Mouse (Mus musculus) heart, adult 11 months (tissue): ENCODE data around the gene 1700067K01Rik.
"Not testable (repeated sequence)": the region's sequence is repeated elsewhere in the genome, so short reads cannot be mapped to it uniquely, and the experiment has no call there.

ENCODE experiments used
- DNase-seq: peaks from one replicate; pipeline ENCODE4 v3.0.0; 2022

Gene 1700067K01Rik

DNA sequence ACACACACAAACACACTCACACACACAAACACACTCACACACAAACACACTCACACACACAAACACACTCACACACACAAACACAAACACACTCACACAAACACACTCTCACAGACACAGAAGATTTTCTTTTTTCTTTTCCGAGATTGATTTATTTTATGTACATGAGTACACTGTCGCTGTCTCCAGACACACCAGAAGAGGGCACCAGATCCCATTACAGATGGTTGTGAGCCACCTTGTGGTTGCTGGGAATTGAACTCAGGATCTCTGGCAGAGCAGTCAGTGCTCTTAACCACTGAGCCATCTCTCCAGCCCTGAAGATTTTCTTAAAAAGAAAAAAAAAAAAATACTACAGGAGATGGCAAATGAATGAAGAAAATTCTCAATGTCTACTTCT lies 18.1 kb upstream of the 1700067K01Rik start:
- DNase-seq: not testable (repeated sequence)

DNA sequence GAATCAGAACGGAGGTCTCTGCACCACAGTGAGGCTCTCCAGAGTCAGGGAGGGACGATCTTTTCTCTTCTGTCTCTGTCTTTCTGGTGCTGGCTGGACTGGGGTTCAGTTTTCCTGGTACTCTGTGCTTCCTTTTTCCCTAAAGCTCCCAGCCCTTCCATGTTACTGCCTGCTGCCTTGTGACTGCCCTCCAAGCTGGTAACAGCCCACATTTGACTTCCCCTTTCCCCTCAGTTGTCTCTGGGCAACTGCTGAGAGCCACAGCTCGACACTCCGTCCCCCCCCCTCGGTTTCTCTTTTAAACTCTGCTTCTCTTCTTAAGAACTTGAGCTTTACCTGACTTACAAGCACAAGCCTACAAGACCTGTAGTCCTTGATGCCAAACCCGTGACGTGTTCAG lies 12.1 kb upstream of the 1700067K01Rik start:
- DNase-seq: peak; percentile 92

DNA sequence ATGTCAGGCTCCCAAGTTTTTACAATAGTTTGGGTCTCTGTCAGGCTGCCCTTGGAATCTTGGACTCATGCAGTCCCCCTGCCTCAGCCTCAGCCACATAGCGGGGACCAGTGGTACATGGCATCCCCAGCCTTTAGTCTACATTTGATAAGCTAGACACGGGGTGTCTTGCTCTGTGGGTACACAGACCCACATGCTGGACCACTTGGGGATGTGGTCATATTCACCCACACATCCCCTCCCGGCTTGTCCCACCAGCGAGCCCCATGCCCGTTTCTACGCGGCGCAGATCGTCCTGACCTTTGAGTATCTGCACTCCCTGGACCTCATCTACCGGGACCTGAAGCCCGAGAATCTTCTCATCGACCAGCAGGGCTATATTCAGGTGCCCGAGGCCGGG lies 11.1 kb upstream of the 1700067K01Rik start:
- DNase-seq: peak; percentile 91

DNA sequence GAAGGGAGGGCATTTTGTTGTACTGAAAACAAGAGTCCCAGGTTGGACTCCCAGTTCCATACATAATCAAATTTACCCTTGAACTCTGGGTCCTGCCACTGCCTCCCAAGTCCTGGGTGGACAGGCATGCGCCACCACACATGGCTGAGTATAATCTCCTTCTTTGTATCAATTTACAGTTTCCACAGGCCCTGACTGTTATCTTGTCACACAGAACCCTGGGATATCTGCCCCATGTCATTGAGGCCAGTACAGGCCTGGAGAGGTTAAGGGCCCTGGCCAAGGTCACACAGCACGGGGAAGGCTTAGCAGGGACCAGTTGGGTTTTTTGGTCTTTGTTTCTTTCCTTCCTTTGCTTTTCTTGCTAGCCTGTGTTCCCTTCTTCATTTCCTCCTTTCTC lies 8.8 kb upstream of the 1700067K01Rik start:
- no peak for DNase-seq

DNA sequence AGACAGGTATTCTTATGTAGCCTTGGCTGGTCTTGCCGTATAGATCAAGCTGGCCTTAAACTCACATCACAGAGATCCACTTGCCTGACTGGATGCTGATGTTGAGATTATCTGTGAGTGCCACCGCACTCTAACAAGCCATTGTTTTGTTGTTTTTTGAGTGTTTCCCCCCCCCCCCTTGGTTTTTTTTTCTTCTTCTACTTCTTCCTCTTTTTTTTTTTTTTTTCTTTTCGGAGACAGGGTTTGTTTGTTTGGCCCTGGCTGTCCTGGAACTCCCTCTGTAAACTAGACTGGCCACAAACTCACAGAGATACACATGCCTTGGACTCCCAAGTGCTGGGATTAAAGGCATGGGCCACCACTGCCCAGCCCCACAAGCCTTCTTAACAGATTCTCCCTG lies 7.3 kb upstream of the 1700067K01Rik start:
- DNase-seq: no peak

DNA sequence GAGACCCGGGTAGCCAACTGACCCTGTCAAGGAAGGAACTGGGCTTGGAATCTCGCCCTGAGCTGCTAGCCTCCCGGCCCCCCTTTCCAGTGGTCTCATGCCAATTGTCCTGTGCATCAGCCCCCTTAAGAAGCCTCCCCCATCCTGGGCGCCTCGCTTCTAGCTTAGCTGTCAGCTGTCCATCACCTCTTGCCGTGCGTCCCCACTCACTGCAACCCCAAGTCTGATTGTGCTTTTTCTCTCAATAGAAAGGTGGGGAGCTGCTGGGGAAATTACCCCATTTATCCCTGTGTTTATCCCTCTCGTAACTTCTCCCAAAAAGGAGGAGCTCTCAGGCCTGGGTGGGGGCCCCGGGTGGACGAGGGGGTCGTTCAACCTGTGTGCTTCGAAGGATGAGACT lies 5.3 kb upstream of the 1700067K01Rik start:
- peak; percentile 96 for DNase-seq

DNA sequence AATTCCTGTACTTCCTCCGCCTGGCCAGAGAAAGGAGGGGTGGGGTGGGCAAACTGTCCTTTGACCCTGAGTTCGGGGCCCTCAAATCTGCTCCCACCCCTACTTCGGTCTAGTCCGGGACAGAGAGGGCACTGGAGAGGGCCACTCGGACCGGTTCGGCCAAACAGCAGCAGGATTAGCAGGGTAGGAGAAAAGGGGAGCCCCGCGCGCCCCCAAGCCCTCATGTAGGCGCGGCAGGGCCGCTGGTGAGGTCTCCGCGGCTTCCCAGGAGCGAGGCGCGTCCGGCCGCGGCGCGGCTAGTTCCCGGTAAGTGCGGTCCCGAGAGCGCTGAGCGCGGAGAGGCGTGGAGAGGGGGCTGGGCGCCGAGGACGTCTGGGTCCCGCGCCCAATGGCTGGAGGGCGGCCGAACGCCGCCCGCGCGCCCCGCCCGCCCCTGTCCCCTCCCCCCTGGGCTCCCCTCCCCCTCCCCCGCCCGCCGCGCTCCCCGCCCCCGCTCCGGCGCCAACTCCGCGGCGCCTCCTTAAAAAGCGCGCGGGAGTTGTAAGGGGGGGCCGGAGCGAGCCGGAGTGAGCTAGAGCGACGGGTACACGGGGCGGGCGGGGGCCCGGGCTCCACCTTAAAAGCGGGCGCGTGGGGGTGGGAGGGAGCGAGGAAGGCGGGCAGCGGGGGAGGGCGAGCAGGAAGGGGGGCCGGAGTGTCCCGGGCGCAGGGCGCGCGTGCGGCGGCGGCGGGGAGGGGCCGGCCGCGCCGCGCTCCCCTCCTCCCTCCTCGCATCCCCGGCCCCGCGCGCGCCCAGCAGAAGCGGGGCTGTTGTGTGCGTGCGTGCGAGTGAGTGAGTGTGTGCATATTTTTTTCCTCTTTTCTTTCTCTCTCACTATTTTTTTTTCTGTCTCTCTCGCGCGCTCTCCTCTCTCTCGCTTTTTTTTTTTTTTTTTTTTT lies 4.5 kb upstream of the 1700067K01Rik start:
- DNase-seq: peak; percentile 99

DNA sequence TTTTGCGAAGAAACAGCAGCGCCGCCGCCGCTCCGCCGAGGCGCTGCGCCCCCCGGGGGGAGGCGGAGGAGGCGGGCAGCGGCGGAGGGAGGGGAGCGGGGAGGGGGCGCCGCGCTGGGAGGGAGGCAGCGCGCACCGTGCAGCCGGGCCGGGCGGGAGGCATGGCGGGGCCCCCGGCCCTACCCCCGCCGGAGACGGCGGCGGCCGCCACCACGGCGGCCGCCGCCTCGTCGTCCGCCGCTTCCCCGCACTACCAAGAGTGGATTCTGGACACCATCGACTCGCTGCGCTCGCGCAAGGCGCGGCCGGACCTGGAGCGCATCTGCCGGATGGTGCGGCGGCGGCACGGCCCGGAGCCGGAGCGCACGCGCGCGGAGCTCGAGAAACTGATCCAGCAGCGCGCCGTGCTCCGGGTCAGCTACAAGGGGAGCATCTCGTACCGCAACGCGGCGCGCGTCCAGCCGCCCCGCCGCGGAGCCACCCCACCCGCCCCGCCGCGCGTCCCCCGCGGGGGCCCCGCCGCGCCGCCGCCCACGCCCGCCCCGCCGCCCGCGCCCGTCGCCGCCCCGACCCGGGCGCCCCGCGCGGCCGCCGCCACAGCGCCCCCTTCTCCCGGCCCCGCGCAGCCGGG lies 3.7 kb upstream of the 1700067K01Rik start, which contains the start of gene Samd1:
Gene Samd1 (plus strand): TSS at position 162 of the 631 bp plus-strand sequence.
- peak; percentile 96 for DNase-seq

DNA sequence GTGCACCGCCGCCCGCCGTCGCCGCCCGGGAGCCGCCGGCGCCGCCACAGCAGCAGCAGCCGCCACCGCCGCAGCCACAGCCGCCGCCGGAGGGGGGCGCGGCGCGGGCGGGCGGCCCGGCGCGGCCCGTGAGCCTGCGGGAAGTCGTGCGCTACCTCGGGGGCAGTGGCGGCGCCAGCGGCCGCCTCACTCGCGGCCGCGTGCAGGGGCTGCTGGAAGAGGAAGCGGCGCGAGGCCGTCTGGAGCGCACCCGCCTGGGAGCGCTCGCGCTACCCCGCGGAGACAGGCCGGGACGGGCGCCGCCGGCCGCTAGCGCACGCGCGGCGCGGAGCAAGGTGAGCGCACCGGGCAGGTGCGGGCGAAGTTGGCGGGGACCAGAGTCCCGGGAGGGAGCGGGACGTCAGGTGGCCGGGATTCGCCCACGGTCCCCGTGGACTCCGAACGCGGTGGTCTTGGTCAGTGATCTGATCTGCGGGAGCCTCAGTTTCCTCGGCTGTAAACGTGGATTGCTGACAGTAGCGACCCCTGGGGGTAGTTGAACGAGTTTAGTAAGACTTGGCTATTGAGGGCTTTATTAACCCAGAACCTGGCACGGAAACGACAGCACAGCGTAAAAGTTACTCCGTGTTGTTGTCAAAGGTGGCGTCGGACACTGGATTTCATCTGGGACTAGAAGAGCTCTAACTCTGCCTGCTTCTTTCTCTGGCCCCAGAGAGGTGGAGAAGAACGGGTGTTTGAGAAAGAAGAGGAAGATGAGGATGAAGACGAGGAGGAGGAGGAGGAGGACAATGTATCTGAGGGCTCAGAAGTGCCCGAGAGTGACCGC lies 2.9 kb upstream of the 1700067K01Rik start:
- DNase-seq: peak; percentile 97

DNA sequence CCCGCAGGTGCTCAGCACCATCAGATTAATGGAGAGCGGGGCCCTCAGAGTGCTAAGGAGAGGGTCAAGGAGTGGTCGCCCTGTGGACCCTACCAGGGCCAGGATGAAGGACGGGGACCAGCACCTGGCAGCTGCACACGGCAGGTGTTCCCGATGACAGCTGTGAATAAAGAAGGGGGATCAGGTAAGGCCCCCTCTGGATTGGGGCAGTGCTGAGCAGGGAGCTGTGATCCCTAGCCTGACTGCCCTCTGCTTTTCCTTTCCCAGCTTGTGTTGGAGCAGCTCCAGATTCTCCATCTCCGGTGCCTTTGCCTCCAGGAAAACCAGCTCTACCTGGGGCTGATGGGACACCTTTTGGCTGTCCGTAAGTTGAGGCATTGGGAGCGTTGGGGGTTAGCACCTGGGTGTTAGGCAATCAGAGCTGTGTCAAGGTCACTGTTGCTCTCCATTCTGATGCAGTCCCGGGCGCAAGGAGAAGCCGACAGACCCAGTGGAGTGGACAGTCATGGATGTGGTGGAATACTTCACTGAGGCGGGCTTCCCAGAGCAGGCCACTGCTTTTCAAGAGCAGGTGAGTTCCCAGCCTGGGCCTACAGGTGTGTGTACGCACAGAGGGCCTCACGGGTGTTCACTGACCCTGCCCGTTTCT lies 2.1 kb upstream of the 1700067K01Rik start:
- peak; percentile 96 for DNase-seq

DNA sequence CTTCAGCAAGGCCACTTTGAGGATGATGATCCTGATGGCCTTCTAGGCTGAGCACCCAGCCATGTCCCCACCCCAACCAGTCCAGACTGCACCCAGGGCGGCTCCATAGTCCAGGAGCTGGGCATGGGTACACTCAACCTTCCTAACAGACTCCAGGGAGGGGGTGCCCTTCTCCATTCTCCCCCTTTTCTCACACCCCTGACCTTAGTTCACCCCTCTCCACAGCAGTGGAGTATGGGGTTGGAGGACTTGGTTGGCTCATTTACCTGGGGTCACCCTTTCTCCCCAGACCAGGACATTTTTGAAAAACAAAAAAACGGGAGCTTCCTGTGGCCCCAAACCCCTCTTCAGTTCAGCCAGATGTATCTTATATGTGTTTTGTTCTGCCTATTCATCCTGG lies 1.5 kb upstream of the 1700067K01Rik start:
- DNase-seq: peak; percentile 92

DNA sequence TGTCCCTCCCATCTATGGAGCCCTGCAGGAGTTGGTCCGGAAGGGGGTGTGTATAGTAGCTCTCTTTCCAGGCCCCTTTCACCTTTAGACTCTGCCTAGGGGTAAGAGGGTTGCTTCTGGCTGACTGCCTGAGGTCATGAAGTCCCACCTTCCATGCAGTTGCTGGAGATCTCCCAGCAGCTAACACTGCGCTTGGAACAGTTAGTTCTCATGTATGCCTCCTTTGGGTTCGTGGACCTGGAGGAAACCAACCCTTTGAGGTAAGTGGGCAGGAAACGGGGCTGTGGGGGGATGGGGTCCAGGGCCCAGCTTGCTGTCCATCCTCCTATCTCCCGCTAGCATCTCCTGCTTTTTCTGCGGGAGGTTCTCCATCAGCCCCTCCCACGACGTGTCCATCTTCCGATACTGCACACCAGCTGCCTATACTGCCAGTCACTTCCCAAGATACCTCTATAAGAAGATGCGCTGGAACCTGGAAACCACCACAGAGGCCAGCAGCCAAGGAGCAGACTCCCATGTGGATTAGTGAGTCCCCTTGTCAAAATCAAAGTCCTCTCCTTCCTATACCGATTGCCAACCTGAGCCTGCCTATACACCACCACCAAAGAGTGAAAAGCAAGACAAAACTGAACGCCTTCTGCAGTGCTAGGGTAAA lies 1.8 kb downstream of the 1700067K01Rik start:
- DNase-seq: peak; percentile 91

DNA sequence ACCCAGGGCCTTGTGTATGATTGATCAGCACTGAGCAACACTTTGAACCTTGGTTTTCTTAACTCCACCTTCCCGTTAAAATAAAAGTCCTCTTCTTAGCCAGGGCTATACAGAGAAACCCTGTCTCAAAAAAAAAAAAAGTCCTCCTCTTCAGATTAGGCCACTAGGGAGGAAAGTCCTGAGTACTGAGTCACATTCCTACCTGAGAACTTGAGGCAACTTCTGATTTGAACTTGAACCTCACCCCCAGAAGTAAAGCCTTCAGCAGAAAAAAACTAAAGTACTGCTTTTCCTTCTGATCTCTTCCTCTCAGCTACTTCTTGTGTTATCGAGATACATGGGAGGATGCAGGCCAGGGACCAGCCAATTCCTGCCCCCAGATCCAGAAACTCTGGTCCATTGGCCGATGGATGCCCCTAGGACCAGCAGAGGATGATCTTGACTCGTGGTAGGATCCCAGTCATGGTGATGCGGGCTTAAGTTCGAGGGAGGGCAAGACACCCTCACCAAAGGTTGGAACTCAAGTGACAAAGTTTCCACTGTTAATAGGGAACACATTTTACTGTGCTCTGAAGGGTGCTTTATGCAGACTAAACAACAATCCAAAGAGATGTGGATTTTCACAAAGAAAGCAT lies 2.4 kb downstream of the 1700067K01Rik start:
- peak; percentile 92 for DNase-seq

DNA sequence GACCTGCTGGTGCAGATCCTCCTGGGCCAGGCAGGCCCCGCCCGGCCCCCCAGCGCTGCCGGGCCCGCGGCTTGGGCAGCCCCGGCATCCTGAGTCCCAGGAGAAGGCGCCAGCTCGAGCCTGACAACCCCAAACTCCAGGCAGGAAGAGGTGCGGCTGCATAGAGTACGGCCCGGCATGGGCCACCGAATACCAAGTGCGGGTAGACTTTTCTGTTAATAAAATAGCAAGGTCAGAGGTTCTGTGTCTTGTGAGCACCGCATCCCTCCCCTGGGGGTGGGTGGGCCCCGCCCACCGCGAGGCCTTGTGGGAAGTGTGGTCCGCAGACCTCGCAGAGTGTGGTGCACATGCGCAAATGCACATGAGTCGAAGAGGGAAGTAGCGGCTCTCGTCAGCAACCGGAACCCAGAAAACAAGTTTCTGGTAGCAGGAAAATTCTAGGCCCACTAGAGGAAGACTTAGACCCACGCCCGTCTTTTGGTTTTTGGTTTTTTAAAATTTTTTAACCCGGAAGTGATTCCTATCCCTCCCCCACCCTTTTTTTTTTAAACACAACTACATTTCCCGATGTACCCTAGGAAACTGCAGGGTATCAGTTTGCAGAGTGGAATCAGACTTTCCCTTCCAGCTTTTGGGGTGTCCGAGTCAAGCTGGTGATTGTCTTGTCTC lies 3.4 kb downstream of the 1700067K01Rik start:
- DNase-seq: peak; percentile 99

DNA sequence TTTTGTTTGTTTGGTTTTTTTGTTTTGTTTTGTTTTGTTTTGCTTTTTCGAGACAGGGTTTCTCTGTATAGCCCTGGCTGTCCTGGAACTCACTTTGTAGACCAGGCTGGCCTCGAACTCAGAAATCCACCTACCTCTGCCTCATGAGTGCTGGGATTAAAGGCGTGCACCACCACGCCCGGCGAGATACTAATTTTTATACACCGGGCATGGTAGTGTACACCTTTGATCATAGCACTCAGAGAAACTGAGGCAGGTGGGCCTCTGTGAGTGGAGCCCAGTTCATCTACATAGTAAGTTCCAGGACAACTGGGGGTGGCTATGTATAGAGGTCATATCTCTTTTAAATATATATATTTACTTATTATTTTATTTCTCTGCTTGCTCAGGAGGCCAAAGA lies 4.2 kb downstream of the 1700067K01Rik start:
- peak; percentile 92 for DNase-seq

DNA sequence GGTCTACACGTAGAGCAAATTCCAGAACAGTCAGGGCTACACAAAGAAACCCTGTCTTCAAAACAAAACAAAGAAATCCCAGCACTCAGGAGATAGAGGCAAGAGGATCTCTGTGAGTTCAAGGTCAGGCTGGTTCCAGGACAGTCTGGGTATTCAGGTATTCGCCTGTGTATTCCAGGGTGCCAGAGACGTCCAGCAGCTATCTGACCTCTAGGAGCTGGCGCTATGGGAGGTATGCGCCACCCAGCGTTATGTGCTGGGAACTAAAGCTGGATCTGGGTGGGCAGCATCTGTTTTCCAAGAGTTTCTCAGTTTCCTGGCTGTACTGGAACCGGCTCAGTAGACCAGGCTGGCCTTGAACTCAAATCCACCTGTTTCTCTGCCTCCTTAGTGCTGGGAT lies 7.1 kb downstream of the 1700067K01Rik start:
- no peak for DNase-seq

DNA sequence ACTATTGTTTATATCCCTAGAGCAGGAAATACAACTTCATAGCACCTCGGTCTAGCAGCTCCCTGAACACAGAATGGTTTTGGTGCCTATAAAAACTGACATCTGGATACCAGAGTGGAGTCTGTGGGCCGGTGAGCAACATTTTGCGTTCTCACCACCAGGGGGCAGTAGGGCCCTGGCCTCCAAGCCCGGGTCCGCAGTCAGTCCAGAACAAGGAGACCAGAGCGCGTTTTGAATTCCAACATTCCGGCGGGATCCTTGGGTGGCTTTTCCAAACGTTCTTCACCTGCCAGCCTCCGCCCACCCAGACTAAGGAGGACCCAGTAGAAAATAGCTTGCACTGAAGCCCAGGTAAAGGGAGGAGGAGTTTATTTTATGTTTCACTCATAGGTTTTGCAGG lies 8.6 kb downstream of the 1700067K01Rik start:
- peak; percentile 98 for DNase-seq

DNA sequence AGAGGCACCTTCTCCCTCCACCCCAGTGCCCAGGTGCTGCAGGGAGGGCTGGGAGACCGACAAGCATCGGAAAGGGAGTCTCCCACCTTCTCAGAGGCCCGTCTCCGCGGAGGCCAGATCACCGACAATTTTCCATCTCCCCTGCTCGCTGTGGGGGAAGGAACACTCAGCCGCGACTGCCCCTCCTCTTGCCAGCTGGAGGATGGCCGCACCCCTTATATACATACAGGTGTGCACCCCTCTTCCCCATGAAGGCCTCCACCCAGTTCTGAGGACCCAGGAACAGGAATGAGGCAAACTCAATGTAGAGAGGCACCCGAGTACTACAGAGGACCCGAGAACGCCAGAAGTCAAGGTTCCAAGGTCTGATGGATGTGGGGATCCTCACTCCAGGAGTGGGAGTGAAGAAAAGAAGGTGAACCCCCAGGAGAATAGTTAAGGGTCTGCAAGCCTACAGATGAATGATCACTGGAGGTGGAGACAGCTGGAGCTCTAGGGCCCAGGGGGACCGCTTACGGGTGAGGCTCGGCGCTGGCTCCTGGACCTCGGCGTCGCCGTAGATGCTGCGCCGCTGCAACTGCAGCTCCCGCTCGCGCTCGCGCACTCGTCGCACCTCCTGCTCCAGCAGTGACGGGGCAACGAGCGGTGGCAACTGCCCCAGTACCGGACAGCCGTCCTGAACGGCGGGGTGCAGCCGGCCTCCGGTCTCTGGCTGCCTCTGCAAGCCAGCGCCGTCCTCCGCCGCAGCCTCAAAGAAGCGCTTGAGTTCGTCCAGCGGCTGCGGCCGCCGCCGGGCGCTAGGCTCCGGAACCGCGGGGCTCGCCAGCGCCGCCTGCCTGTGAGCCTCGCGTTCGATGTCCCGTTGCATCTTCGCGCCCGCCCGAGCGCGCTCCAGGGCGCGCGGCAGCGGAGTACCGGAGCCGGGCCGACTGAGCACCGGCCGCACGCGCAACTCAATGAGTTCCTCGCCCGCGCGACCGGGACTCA lies 9.6 kb downstream of the 1700067K01Rik start:
- peak; percentile 96 for DNase-seq

DNA sequence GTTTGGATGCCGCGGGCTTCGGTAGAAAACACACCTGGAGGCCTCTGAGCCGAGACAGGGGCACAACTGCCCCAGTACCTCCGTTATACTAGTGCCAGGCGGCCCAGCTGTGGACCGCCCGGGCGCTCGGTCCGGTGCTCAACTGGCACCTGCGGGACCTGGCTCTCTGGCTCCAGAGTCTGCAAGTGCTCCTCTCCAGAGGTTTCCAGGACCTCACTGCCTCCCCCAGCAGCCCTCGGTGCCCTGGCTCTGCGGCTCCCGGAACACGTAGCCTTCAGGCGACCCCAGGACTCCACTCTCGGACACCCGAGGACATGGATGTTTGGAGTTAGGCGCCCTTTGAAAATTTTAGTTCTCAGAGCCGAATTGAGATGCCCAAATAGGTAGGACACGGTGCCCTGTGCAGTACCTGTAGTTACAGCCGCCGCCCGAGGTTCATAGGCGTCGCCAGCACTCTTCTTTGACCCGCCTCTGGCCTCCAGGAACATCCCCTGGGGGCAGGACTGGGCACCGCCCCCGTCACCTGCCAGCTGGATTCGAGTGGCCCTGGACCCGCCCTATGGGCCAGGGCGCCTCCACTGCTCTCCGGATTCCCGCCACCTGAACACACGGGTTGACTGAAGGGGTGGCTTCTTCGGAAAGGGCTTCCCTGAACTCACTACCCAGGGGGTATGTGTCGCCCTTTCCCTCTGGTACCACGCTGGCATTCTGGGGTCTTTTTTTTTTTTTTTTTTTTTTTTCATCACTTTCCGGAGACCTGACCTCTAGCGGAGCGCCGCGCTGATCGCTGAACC lies 10.6 kb downstream of the 1700067K01Rik start, which contains the start of gene 2210011C24Rik:
Gene 2210011C24Rik (minus strand): TSS at position 467 of the 794 bp plus-strand sequence.
- DNase-seq: peak; percentile 94
